Mouse (Mus musculus): ENCODE data around the gene Tmem269. TPM values are rescaled to one million over a fixed set of nuclear protein-coding genes. Genes with fewer than 3 reads are reported as not detected.

Gene Tmem269
- not detected for total RNA-seq (2021)
- long read RNA-seq, experiment 1 = 0 reads
- long read RNA-seq, experiment 2 = 0 reads

GRCm38 (mm10) chr4:119218169-119218568 is at the start of gene Tmem269:
TSS of gene Tmem269 (minus strand) at chr4:119218217.
- no peak for DNase-seq (ENCODE audit: low spot score in 2 of 2)

DNA sequence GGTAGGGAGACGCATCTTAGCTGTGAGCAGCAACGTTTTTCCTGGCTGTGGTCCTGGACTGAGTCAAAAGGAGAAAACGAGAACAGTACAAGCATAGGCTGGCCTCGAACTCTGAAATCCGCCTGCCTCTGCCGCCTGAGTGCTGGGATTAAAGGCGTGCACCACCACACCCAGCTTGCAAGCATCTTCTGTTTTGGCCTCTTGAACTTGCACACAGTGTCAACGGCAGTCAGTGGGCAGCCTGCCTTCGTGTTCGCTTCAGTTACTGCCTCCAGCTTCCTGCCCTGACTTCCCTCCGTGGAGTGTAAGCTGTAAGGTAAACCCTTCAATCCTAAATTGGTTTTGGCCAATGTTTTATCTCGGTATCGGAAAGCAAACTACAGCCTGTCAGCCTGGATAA is 48.6 kb upstream of the Tmem269 start:
- no peak for DNase-seq (ENCODE audit: low spot score in 2 of 2)

GRCm38 (mm10) chr4:119263459-119263858 is 45.4 kb upstream of the Tmem269 start:
- no peak for DNase-seq (ENCODE audit: low spot score in 2 of 2)

DNA sequence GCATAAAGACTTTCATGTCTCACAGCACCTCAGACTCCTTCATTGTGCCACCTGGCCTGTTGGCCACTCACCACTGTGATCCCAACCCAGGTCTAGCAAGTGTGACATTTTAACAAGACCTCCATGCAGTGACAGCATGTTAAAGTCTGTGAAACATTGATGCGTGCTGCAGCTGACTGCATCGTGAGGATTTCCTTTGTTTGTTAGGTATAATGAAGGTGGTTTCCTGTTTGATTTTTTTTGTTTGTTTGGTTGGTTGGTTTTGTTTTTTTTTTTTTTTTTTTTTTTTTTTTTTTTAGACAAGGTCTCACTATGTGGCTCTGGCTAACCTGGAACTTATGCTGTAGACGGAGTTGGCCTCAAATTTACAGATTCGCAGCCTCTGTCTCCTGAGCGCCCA is 44.5 kb upstream of the Tmem269 start:
- DNase-seq (ENCODE audit: low spot score in 2 of 2) = no peak

- DNase-seq (ENCODE audit: low spot score in 2 of 2) = no peak
Observed at GRCm38 (mm10) chr4:119261087-119261713, 43.2 kb upstream of the Tmem269 start.

DNA sequence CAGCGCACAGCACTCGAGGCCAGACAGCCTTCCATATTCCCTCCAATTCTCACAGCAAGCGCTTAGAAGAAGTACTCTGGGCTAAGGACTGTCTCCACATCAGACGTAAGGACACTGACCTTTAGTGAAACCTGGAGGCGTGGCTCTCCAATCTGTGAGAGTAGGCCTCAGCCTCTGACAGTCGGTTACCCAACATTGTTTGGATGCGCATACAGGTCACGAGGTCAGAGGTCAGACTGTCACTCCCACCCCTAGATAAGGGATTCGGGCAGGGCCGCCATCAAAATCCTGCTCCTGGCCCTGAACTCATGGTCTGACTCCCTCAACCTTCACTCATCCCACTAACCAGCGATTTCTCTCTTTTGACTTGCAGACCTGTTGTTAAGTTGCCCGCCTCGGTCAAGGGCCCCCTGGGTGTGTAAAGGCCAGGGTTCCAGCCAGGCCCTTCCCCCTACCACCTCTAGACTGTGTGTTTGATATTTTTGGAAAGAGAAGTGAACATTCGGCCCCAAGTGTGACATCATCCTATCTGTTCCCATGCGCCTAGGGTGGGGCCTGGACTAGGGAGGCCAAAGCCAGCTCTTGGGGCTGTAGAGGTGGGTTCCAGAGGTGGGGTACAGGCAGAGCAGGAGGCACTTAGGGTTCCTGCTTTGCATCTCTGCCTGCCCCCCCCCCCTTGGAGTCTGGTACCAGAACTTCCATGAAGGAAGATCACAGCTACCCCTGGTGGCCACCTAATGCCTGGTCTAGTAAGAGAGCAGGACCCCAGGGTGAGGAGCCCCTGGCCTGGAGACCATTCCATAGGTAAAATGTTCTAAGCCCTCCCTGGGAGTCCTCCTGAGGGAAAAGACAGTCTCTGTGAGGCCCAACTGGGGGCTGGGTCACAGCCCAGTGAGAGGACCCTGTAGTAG is 41.6 kb upstream of the Tmem269 start:
- DNase-seq (ENCODE audit: low spot score in 2 of 2) = no peak

DNA sequence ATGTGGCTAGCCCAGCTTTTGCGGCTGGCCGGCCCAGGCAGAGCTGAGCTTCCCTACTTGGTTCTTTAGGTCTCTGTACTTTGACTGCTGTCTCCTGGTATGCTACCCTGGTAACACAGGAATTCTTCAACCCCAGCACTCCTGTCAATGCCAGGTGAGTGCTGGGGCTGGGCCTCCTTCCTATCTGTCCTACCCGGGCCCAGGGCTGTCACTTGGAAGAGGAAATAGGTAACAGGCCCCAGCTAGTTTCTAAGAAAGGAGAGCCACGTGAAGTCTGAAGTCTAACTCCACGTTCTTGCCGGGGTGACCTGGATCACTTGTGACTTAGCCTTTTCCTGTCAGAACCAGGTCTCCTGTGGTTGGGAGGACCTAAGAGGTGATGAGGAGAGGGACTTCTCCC is 39.1 kb upstream of the Tmem269 start:
- no peak for DNase-seq (ENCODE audit: low spot score in 2 of 2)

DNA sequence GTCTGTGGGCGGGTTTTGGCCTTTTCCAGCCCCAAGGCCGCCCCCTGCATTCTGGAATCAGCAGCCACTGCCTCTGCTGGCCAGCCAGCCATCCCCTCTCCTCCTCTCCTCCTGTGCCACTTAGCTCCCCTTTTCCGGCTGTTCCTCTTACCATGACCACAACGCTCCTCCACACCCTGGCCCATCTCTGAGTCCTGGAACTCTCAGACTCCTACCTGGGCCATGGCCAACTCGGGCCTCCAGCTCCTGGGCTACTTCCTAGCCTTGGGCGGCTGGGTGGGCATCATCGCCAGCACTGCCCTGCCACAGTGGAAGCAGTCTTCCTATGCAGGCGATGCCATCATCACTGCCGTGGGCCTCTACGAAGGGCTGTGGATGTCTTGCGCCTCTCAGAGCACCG is 37.3 kb upstream of the Tmem269 start, which contains the start of gene Cldn19:
Cldn19 (plus strand) TSS at position 64 of the 400 bp plus-strand sequence.
- DNase-seq (ENCODE audit: low spot score in 2 of 2) = no peak

DNA sequence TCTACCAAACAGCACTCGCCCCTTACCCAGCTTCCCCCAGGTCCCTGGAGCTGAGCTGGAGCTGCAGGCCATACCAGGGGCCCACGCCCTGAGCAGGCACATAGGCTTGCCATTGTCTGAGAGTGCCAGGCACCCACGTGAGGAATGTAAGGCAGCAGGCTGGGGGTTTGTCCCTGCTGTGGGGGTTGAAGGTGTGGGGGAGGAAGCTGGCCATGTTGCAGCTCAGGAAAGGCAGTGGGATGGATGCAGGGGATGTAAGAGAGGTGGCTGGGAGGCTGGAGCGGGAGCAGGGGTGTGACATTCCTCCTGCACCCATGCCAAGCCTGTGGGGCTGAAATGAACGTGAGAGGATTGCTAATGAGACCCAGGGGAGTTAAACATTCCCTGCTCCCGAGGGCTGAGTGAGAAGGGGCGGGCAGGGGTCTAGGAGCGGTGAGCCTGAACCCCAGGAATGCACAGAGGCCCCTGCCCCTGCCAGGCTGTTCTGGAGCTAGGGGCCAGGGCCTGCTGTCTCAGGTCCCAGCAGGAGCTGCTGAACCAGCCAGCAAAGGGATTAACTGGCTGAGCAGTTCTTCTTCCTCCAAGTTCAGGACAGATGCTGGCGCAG is 36.1 kb upstream of the Tmem269 start:
- no peak for DNase-seq (ENCODE audit: low spot score in 2 of 2)

DNA sequence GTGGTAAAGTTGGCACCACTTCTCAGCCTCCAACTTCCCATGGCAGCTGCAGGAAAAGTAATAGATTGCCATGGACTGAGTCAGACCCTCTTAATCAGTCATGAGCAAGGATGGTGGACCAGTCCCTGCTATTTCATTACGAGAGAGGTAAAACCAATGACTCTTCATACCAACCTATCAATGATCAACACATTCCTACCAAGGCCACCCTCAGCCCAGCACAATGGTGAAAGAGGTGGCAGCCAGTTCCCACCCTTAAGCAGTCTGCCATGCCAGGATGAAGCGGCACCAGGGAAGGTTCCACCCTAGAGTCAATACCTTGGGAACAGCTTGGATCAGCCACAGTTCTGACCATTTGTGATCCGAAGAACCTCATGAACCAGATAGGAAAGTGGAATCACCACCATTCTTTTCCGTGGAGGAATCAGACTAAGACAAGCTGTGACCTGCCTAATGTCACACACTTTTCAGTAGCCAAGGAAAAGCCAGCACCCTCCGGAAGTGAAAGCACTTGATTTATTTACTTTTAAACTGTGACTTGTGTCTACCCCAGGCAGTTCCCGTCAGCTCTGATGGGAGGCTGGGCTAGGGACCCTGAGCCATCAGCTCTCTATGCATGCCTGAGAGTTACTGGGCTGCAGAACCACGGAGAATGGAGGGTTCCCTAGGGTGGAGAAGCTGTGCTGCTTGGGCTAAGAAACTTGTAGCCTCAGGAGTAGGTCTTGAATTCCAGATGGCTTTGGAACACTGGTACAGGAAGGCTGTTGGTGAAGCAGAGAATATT is 34.2 kb upstream of the Tmem269 start:
- no peak for DNase-seq (ENCODE audit: low spot score in 2 of 2)

- no peak for DNase-seq (ENCODE audit: low spot score in 2 of 2)
Observed at GRCm38 (mm10) chr4:119248407-119248965, 30.5 kb upstream of the Tmem269 start.

DNA sequence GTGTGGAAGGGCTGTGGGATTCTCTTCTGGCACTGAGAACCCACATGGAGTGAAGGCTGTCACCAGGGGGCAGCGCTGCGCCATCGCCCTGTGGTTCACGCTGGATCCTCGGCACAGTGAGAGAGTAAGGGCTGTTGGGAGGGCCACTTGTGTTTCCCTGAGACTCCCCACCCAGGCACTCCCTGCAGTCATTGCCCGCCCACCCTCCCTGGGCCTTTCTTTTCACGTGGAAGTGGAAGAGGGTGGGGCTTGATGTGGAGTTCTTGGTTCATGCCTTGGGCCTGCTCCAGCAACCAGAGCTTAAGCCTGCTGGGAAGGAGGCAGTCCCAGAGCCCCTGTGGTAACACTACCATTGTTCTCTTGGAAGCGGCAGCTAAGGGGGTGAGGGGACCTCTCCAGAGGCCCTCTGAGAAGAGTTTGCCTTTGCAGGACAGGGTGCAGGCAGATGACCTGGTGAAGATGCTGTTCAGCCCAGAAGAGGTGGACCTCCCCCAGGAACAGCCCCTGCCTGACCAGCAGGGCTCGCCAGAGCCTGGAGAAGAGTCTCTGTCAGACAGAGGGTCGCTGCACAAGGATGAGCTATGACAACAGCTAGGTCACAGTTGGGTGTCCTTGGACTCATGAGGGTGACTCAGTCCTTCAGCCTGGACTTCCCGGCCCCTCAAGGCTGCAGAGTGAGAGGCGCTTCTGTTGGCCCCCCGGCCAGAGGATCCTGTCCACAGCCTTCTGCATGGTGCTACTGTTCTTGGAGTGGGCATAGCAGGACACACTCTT is 29.6 kb upstream of the Tmem269 start:
- peak; percentile 76 to 80 for DNase-seq (ENCODE audit: low spot score in 2 of 2)

GRCm38 (mm10) chr4:119246688-119247225 is 28.7 kb upstream of the Tmem269 start:
- no peak for DNase-seq (ENCODE audit: low spot score in 2 of 2)

GRCm38 (mm10) chr4:119245961-119246360 is 27.9 kb upstream of the Tmem269 start:
- no peak for DNase-seq (ENCODE audit: low spot score in 2 of 2)

GRCm38 (mm10) chr4:119245556-119245955 is 27.5 kb upstream of the Tmem269 start:
- DNase-seq (ENCODE audit: low spot score in 2 of 2) = no peak

- no peak for DNase-seq (ENCODE audit: low spot score in 2 of 2)
Observed at GRCm38 (mm10) chr4:119244468-119245240, 26.6 kb upstream of the Tmem269 start.

DNA sequence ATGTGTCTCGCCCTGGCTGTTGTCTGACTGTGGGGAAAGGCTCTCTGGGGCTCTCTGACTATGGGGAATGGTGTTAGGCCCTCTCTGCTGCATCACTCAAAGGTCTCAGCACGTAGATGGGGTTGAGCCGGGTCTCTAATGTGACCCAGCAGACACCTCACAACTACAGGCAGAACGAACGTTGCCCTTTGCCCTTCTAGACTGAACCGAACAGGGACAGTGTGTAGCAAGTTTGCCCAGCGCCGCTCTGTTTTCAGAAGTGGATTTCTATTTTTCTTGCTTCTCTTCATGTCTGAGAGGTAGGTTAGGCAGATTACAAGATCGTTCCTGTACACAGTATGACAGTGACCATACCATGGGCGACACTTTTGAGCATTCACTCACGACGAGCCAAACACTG is 24.6 kb upstream of the Tmem269 start:
- DNase-seq (ENCODE audit: low spot score in 2 of 2) = no peak

DNA sequence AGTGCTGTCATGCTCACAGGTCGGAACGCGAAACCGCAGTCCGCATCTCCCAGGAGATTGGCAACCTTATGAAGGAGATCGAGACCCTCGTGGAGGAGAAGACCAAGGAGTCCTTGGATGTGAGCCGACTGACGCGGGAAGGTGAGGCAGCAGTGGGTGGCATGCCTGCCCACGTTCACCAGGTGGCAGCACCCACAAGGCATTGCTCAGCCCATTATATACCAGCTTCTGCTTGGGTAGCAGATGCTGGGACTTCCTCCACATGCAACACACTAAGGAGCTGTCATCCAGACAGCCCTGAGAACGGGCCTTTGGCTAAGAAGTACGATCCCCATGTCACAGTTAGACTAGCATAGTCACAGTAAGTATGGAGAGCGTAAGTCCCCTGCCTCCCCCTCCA is 23.6 kb upstream of the Tmem269 start:
- no peak for DNase-seq (ENCODE audit: low spot score in 2 of 2)

DNA sequence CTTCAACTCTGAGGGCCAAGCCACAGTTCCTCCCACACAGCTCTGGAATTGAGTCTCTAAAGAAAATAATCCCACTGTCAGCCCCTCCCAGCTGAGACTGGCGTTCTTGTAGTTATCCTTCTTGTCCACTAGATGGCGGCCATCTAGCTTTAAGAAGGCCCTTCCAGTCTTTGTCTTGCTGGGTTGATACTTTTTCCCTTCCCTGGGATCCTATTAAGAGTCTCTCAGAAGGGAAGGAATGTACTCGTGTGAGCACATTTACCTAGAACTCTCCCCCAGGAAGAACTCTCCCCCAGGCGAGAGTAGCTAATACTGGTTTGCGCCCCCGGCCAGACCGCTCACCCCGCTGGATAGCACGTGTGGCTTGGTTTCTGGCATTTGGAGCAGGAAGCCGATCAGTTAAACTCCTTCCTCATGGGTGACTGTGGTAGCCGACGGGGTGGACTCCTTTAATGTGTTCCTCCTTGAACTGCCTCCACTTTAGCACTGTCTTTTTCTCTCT is 21.2 kb upstream of the Tmem269 start:
- no peak for DNase-seq (ENCODE audit: low spot score in 2 of 2)

Data from adrenal gland, adult 18-20 months (tissue).